Mouse (Mus musculus) B cell, adult 62 days (primary cell): ENCODE results near the gene Hoxa3. TPM values are rescaled to one million over a fixed set of nuclear protein-coding genes. Genes with fewer than 3 reads are reported as not detected.

Source experiments
- total RNA-seq: library from RNA; stranded (reverse); gene quantifications from 4 replicates; pipeline ENCODE4 v1.2.4, GENCODE M21; 2023

Gene Hoxa3
- total RNA-seq, 1 experiment from 2014 or later, result not detected

Other genes starting within 250 kb of the Hoxa3 start
- 40.5 to 48.4 TPM (median 41.9 TPM) in 4 replicates for gene Skap2, start 200.8 kb downstream of the Hoxa3 start, total RNA-seq
- not detected in 4 replicates for gene Hoxa1, start 55.0 kb downstream of the Hoxa3 start, total RNA-seq
- not detected in 4 replicates for gene Hoxa2, start 48.5 kb downstream of the Hoxa3 start, total RNA-seq
- gene 5730596B20Rik, start 35.8 kb downstream of the Hoxa3 start, total RNA-seq, result not detected in 4 replicates
- not detected in 4 replicates for gene Hoxa4, start 21.6 kb downstream of the Hoxa3 start, total RNA-seq
- not detected in 4 replicates for gene Hoxa5, start 8.7 kb downstream of the Hoxa3 start, total RNA-seq
- gene Hoxa6, start 4.6 kb downstream of the Hoxa3 start, total RNA-seq, result not detected in 4 replicates
- not detected in 4 replicates for gene Gm28308, start within 50 bp of the Hoxa3 start, total RNA-seq
- gene Hoxa7, start 8.5 kb upstream of the Hoxa3 start, total RNA-seq, result not detected in 4 replicates
- not detected in 4 replicates for gene Hoxa9, start 17.8 kb upstream of the Hoxa3 start, total RNA-seq
- not detected in 4 replicates for gene Hoxa10, start 27.5 kb upstream of the Hoxa3 start, total RNA-seq
- gene Hoxa11, start 32.5 kb upstream of the Hoxa3 start, total RNA-seq, result not detected in 4 replicates
- gene Hoxa13, start 47.5 kb upstream of the Hoxa3 start, total RNA-seq, result not detected in 4 replicates
- gene Evx1, start 100.2 kb upstream of the Hoxa3 start, total RNA-seq, result not detected in 4 replicates